Mouse (Mus musculus): ENCODE measurements around the gene Cnp.
"Not testable (repeated sequence)": the region's sequence is repeated elsewhere in the genome, so short reads cannot be mapped to it uniquely, and the experiment has no call there.

The Cnp gene

GRCm38 (mm10) chr11:100555583-100555982 is 19.1 kb upstream of the Cnp start:
- DNase-seq (ENCODE audit: low spot score) = peak; percentile 42

- DNase-seq (ENCODE audit: low spot score) = no peak
These were observed 17.1 kb upstream of the Cnp start for GRCm38 (mm10) chr11:100557563-100557962.

GRCm38 (mm10) chr11:100559476-100559875 is 15.2 kb upstream of the Cnp start:
- DNase-seq (ENCODE audit: low spot score) = no peak

GRCm38 (mm10) chr11:100561748-100562147 is 13.0 kb upstream of the Cnp start:
- DNase-seq (ENCODE audit: low spot score) = no peak

GRCm38 (mm10) chr11:100564297-100564696 is 10.4 kb upstream of the Cnp start:
- DNase-seq (ENCODE audit: low spot score) = no peak

GRCm38 (mm10) chr11:100564703-100565102 is 10.0 kb upstream of the Cnp start:
- no peak for DNase-seq (ENCODE audit: low spot score)

GRCm38 (mm10) chr11:100567229-100567628 is 7.5 kb upstream of the Cnp start:
- DNase-seq (ENCODE audit: low spot score) = no peak

- no peak for DNase-seq (ENCODE audit: low spot score)
These were observed 6.9 kb upstream of the Cnp start for GRCm38 (mm10) chr11:100567815-100568245.

- no peak for DNase-seq (ENCODE audit: low spot score)
These were observed 6.0 kb upstream of the Cnp start for GRCm38 (mm10) chr11:100568692-100569091.

- no peak for DNase-seq (ENCODE audit: low spot score)
These were observed 4.9 kb upstream of the Cnp start for GRCm38 (mm10) chr11:100569789-100570188.

- DNase-seq (ENCODE audit: low spot score) = peak; percentile 73
These were observed 4.1 kb upstream of the Cnp start for GRCm38 (mm10) chr11:100570430-100571201.

GRCm38 (mm10) chr11:100571202-100571567 is 3.5 kb upstream of the Cnp start:
- DNase-seq (ENCODE audit: low spot score) = no peak

GRCm38 (mm10) chr11:100574188-100574587 is 516 bp upstream of the Cnp start:
- DNase-seq (ENCODE audit: low spot score) = no peak

- no peak for DNase-seq (ENCODE audit: low spot score)
These were observed 766 bp downstream of the Cnp start for GRCm38 (mm10) chr11:100575484-100575855.

GRCm38 (mm10) chr11:100576256-100576655 is 1.6 kb downstream of the Cnp start:
- no peak for DNase-seq (ENCODE audit: low spot score)

- DNase-seq (ENCODE audit: low spot score) = no peak
These were observed 3.3 kb downstream of the Cnp start for GRCm38 (mm10) chr11:100577852-100578599.

GRCm38 (mm10) chr11:100579116-100579799 is 4.6 kb downstream of the Cnp start:
- DNase-seq (ENCODE audit: low spot score) = no peak

- no peak for DNase-seq (ENCODE audit: low spot score)
These were observed 5.6 kb downstream of the Cnp start for GRCm38 (mm10) chr11:100580275-100580674.

- no peak for DNase-seq (ENCODE audit: low spot score)
These were observed 7.1 kb downstream of the Cnp start for GRCm38 (mm10) chr11:100581756-100582155.

- DNase-seq (ENCODE audit: low spot score) = not testable (repeated sequence)
These were observed 7.7 kb downstream of the Cnp start for GRCm38 (mm10) chr11:100582413-100582812.

GRCm38 (mm10) chr11:100582836-100583235 is 8.1 kb downstream of the Cnp start:
- no peak for DNase-seq (ENCODE audit: low spot score)

- DNase-seq (ENCODE audit: low spot score) = no peak
These were observed 9.9 kb downstream of the Cnp start for GRCm38 (mm10) chr11:100584561-100584961.

- no peak for DNase-seq (ENCODE audit: low spot score)
These were observed 10.4 kb downstream of the Cnp start for GRCm38 (mm10) chr11:100585148-100585547.
